Mouse (Mus musculus) inflammation-experienced regulatory T-cells, adult 6 months (primary cell): ENCODE data around the gene Ip6k1. TPM values are rescaled to one million over a fixed set of nuclear protein-coding genes. Genes with fewer than 3 reads are reported as not detected.

Experiments used
- polyA plus RNA-seq, 3 experiments: library from polyadenylated mRNA; unstranded; fragments of 100-300 nt; shearing (Covaris generic); gene quantifications; one replicate each; pipeline ENCODE4 v1.2.1; 2017

Gene Ip6k1
- polyA plus RNA-seq, 3 experiments from 2014 or later: 20.8 to 95.9 (median 58.2) TPM

Other genes starting within 250 kb of the Ip6k1 start
- 100 to 1,000 TPM; 305 to 399 (median 332) TPM for gene Rbm5, start 231.5 kb upstream of the Ip6k1 start, polyA plus RNA-seq
- 100 to 1,000 TPM in 2 of 3 experiments, 10 to 100 TPM in 1; 74.5 to 126 (median 101) TPM for gene Rbm6, start 129.3 kb upstream of the Ip6k1 start, polyA plus RNA-seq
- gene Mon1a, start 114.3 kb upstream of the Ip6k1 start, polyA plus RNA-seq: 10 to 100 TPM; 10.2 to 11.9 (median 10.6) TPM
- under 1 TPM in 1 of 3 experiments, not detected in 2; 0.07 TPM for gene Mst1r, start 95.6 kb upstream of the Ip6k1 start, polyA plus RNA-seq
- not detected for gene Actl11, start 74.0 kb upstream of the Ip6k1 start, polyA plus RNA-seq
- not detected for gene Camkv, start 66.8 kb upstream of the Ip6k1 start, polyA plus RNA-seq
- gene Traip, start 52.4 kb upstream of the Ip6k1 start, polyA plus RNA-seq: 10 to 100 TPM in 1 of 3 experiments, 1 to 10 TPM in 2; 2.7 to 11.6 (median 8.2) TPM
- gene Uba7, start 27.0 kb upstream of the Ip6k1 start, polyA plus RNA-seq: 100 to 1,000 TPM; 120 to 204 (median 167) TPM
- gene Gm20661, start 19.4 kb upstream of the Ip6k1 start, polyA plus RNA-seq: not detected
- gene Inka1, start 16.6 kb upstream of the Ip6k1 start, polyA plus RNA-seq: under 1 TPM; 0.35 to 0.89 (median 0.82) TPM
- under 1 TPM in 1 of 3 experiments, not detected in 2; 0.73 TPM for gene Cdhr4, start 10.0 kb upstream of the Ip6k1 start, polyA plus RNA-seq
- not detected for gene Gm20662, start 6.2 kb upstream of the Ip6k1 start, polyA plus RNA-seq
- 10 to 100 TPM; 15.2 to 19.6 (median 18.4) TPM for gene Gmppb, start 46.7 kb downstream of the Ip6k1 start, polyA plus RNA-seq
- 1 to 10 TPM in 2 of 3 experiments, under 1 TPM in 1; 0.69 to 3.9 (median 1.9) TPM for gene Amigo3, start 50.7 kb downstream of the Ip6k1 start, polyA plus RNA-seq
- gene Mst1, start 77.9 kb downstream of the Ip6k1 start, polyA plus RNA-seq: under 1 TPM in 2 of 3 experiments, not detected in 1; 0.67 to 0.87 TPM
- 10 to 100 TPM; 36.0 to 83.5 (median 66.3) TPM for gene Rnf123, start 80.8 kb downstream of the Ip6k1 start, polyA plus RNA-seq
- gene Apeh, start 92.1 kb downstream of the Ip6k1 start, polyA plus RNA-seq: 10 to 100 TPM; 35.3 to 52.6 (median 45.0) TPM
- gene Bsn, start 187.9 kb downstream of the Ip6k1 start, polyA plus RNA-seq: under 1 TPM; 0.09 to 0.59 (median 0.38) TPM